Mouse (Mus musculus): ENCODE results near the gene Ptch2. TPM values are rescaled to one million over a fixed set of nuclear protein-coding genes. Genes with fewer than 3 reads are reported as not detected.

The Ptch2 gene
- polyA plus RNA-seq, 1 experiment, result 0.02 TPM

DNA sequence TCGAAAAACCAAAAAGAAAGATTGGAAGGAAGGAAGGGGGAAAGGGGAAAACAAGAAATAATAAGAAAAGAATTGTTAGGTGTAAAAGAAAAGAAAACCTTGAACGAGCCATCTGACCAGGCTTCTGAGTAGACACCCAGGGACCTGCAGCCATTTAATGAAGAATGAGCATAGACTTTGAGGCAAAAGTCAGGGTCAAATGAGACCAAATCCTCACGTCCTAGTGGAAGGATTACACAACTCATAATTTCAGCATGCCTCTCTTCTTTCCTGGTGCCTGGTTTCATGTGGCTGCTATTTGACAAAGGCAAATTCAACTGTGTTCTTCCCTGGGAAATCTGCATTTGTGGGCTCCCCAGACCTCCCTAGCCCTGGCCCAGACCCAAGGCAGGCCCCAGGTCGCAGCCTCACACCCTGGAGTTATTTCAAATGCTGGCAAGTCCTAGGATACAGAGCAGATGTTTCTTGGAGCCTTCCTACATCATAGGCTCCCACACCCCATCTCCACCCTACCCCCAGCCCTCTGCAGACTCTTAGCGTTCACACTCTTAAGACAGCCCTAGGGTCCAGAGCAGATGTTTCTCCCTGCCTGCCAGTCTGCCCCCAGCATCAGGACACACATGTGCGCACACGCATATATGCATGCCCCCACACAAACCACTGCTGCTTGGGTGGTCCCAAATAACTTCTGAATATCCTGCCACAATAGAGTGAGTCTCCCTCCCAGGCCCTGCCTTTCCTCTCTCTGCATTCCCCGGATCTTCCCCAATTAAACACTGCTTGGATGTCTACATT, 2.3 kb downstream of the Ptch2 start:
- H3K27me3 ChIP-seq (ENCODE audit: control insufficient read depth), result peaks cover 58% of the 10 kb centered on the region
- no peak for TF ChIP-seq GATA1 (IDR thresholded peaks at IDR 0.05; ENCODE audit: low read length)
- TF ChIP-seq TAL1 (IDR thresholded peaks at IDR 0.05; ENCODE audit: low read length), result no peak

GRCm38 (mm10) chr4:117098764-117099036, 2.8 kb downstream of the Ptch2 start:
- H3K4me3 ChIP-seq (replicated peaks), result no peak overlapping the region
- peaks cover 58% of the 10 kb centered on the region for H3K27me3 ChIP-seq (ENCODE audit: control insufficient read depth)
- no peaks in the 10 kb centered on the region for H3K36me3 ChIP-seq (ENCODE audit: control insufficient read depth)
- peaks cover 10% of the 10 kb centered on the region for H3K4me1 ChIP-seq (ENCODE audit: control insufficient read depth)
- TF ChIP-seq TAL1 (IDR thresholded peaks at IDR 0.05; ENCODE audit: low read length), result no peak
- no peak for TF ChIP-seq GATA1 (IDR thresholded peaks at IDR 0.05; ENCODE audit: low read length)
- no peaks in the 10 kb centered on the region; the same call in 1 of the 2 replicates for H3K9me3 ChIP-seq (ENCODE audit: control insufficient read depth, low read length)

More for the DNA sequence above, 2.3 kb downstream of the Ptch2 start:
- Histone ChIP-seq H3K36me3 (ENCODE audit: control insufficient read depth) (no peaks in the 10 kb centered on the region), H3K4me1 (ENCODE audit: control insufficient read depth) (peaks cover 10% of the 10 kb centered on the region), H3K4me3 (replicated peaks) (no peak overlapping the region), H3K9me3 (ENCODE audit: control insufficient read depth, low read length) (no peaks in the 10 kb centered on the region; the same call in 1 of the 2 replicates)

DNA sequence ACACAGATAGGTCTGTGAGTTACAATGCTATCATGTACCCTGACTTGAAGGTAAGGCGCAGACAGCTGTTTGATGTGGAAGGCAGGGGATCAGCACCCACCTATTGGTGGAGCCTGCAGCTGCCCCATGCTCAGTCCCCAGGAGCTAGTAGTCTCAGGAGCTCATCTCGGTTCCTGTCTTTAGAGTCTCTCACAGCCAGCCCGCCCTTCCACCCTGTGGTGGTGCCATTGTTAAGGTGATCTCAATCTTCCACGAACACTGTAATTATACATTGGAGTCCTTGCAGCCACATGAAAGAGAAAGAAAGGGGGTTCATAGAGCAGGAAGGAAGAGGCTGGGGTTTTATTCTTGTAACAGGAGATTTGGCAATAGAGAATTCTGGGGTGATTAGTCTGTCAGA, 4.2 kb downstream of the Ptch2 start:
- H3K36me3 ChIP-seq (ENCODE audit: control insufficient read depth), result no peaks in the 10 kb centered on the region
- peaks cover 10% of the 10 kb centered on the region for H3K4me1 ChIP-seq (ENCODE audit: control insufficient read depth)
- H3K27me3 ChIP-seq (ENCODE audit: control insufficient read depth), result peaks cover 49% of the 10 kb centered on the region
- H3K4me3 ChIP-seq (replicated peaks), result no peak overlapping the region
- no peaks in the 10 kb centered on the region; the same call in 1 of the 2 replicates for H3K9me3 ChIP-seq (ENCODE audit: control insufficient read depth, low read length)
- no peak for TF ChIP-seq GATA1 (IDR thresholded peaks at IDR 0.05; ENCODE audit: low read length)
- no peak for TF ChIP-seq TAL1 (IDR thresholded peaks at IDR 0.05; ENCODE audit: low read length)

DNA sequence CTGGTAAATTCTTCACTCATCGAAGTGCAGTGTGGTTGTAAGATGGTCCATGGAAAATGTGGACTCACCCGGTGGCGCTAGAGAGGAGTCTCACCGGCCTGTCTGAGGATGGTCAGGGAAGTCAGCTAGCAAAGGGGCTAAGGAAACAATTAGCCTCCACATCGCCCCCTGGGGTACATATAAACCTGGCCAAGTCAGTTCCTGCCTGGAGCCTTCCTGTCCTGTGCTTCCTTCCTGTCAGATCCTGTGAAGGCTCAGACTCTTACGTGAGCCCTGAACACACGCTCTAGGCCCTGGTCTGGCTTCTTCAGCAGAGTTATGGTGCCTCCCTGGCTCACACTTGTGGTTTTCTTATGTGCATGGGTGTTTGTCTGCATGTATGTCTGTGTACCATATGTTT, 5.3 kb downstream of the Ptch2 start:
- Histone ChIP-seq H3K27me3 (ENCODE audit: control insufficient read depth) (peaks cover 37% of the 10 kb centered on the region), H3K9me3 (ENCODE audit: control insufficient read depth, low read length) (no peaks in the 10 kb centered on the region; the same call in 1 of the 2 replicates), H3K4me1 (ENCODE audit: control insufficient read depth) (peaks cover under 1% of the 10 kb centered on the region), H3K4me3 (replicated peaks) (no peak overlapping the region), H3K36me3 (ENCODE audit: control insufficient read depth) (no peaks in the 10 kb centered on the region)
- TF ChIP-seq GATA1 (IDR thresholded peaks at IDR 0.05; ENCODE audit: low read length) (no peak), TAL1 (IDR thresholded peaks at IDR 0.05; ENCODE audit: low read length) (no peak)

DNA sequence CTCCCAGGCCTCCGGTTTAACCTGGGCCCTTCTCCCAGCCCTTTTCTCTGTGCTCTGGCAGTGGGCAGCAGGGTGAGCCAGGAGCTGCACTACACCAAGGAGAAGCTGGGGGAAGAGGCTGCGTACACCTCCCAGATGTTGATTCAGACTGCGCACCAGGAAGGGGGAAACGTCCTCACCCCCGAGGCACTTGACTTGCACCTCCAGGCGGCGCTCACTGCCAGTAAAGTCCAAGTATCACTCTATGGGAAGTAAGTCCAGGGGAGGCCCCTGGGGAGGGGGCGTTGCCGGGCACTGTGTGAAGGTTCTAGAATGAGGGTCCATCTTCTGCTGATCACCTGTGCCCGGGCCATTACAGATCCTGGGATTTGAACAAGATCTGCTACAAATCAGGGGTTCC, 8.8 kb downstream of the Ptch2 start:
- Histone ChIP-seq H3K36me3 (ENCODE audit: control insufficient read depth) (no peaks in the 10 kb centered on the region), H3K27me3 (ENCODE audit: control insufficient read depth) (peaks cover 6% of the 10 kb centered on the region)

DNA sequence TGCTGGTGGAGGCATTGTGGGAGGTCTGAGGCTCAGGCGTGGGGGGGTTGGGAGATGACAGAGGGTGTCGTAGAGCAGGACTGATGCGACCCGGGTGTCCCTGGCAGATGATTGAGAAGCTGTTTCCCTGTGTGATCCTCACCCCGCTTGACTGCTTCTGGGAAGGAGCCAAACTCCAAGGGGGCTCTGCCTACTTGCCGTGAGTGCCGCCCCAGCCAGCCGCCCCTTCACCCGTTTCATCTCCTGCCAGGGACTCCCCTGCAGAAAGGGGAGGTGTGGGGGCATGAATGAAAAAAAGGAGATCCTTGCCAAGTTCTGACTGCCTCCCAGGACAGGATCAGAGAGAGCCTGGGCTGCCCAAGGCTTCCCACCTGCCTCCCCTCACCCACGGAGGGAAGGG, 9.3 kb downstream of the Ptch2 start:
- Histone ChIP-seq H3K27me3 (ENCODE audit: control insufficient read depth) (peaks cover 3% of the 10 kb centered on the region; the same call in 1 of the 2 replicates), H3K4me1 (ENCODE audit: control insufficient read depth) (no peaks in the 10 kb centered on the region; the same call in 1 of the 2 replicates), H3K9me3 (ENCODE audit: control insufficient read depth, low read length) (no peaks in the 10 kb centered on the region), H3K36me3 (ENCODE audit: control insufficient read depth) (no peaks in the 10 kb centered on the region), H3K4me3 (replicated peaks) (no peak overlapping the region)
- TF ChIP-seq TAL1 (IDR thresholded peaks at IDR 0.05; ENCODE audit: low read length) (no peak), GATA1 (IDR thresholded peaks at IDR 0.05; ENCODE audit: low read length) (no peak)

More for the DNA sequence above, 8.8 kb downstream of the Ptch2 start:
- H3K4me3 ChIP-seq (replicated peaks), result no peak overlapping the region
- H3K4me1 ChIP-seq (ENCODE audit: control insufficient read depth), result no peaks in the 10 kb centered on the region; the same call in 1 of the 2 replicates
- TF ChIP-seq TAL1 (IDR thresholded peaks at IDR 0.05; ENCODE audit: low read length) (no peak), GATA1 (IDR thresholded peaks at IDR 0.05; ENCODE audit: low read length) (no peak)
- no peaks in the 10 kb centered on the region for H3K9me3 ChIP-seq (ENCODE audit: control insufficient read depth, low read length)

DNA sequence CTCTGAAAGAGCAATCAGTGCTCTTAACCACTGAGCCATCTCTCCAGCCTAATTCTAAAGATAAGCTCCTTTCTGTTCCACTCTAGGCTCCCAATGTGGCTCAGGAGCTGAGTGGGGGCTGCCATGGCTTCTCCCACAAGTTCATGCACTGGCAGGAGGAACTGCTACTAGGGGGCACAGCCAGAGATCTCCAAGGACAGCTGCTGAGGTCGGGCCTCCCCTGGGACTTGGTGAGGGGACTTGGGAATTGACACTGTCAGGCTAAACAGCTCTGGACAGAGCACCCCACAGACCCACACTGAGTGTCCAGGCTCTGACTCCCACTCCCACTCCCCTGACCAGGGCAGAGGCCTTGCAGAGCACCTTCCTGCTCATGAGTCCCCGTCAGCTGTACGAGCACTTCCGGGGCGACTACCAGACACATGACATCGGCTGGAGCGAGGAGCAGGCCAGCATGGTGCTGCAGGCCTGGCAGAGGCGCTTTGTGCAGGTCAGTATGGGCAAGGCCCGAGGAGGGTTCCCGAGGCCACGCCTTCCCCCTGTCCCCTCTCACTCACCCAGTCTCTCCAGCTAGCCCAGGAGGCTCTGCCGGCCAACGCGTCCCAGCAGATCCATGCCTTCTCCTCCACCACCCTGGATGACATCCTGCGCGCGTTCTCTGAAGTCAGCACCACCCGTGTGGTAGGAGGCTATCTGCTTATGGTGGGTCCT, 12.1 kb downstream of the Ptch2 start:
- no peak overlapping the region for H3K4me3 ChIP-seq (replicated peaks)
- no peaks in the 10 kb centered on the region for H3K9me3 ChIP-seq (ENCODE audit: control insufficient read depth, low read length)
- no peaks in the 10 kb centered on the region for H3K36me3 ChIP-seq (ENCODE audit: control insufficient read depth)
- no peaks in the 10 kb centered on the region; the same call in 1 of the 2 replicates for H3K4me1 ChIP-seq (ENCODE audit: control insufficient read depth)
- peaks cover 3% of the 10 kb centered on the region; the same call in 1 of the 2 replicates for H3K27me3 ChIP-seq (ENCODE audit: control insufficient read depth)
- no peak for TF ChIP-seq GATA1 (IDR thresholded peaks at IDR 0.05; ENCODE audit: low read length)
- no peak for TF ChIP-seq TAL1 (IDR thresholded peaks at IDR 0.05; ENCODE audit: low read length)

DNA sequence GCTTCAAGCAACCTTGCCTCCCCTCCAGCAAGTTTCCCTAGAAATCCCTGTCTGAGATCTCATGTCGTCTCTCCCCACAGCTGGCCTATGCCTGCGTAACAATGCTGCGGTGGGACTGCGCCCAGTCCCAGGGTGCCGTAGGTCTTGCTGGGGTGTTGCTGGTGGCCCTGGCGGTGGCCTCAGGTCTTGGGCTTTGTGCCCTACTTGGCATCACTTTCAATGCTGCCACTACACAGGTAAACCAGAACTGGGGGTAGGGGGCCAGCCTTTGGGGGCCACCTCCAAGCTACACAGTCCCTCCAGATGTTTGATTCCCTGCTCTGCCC, 12.6 kb downstream of the Ptch2 start:
- Histone ChIP-seq H3K27me3 (ENCODE audit: control insufficient read depth) (peaks cover 3% of the 10 kb centered on the region; the same call in 1 of the 2 replicates), H3K4me1 (ENCODE audit: control insufficient read depth) (no peaks in the 10 kb centered on the region; the same call in 1 of the 2 replicates), H3K9me3 (ENCODE audit: control insufficient read depth, low read length) (no peaks in the 10 kb centered on the region), H3K36me3 (ENCODE audit: control insufficient read depth) (no peaks in the 10 kb centered on the region), H3K4me3 (replicated peaks) (no peak overlapping the region)
- no peak for TF ChIP-seq TAL1 (IDR thresholded peaks at IDR 0.05; ENCODE audit: low read length)

DNA sequence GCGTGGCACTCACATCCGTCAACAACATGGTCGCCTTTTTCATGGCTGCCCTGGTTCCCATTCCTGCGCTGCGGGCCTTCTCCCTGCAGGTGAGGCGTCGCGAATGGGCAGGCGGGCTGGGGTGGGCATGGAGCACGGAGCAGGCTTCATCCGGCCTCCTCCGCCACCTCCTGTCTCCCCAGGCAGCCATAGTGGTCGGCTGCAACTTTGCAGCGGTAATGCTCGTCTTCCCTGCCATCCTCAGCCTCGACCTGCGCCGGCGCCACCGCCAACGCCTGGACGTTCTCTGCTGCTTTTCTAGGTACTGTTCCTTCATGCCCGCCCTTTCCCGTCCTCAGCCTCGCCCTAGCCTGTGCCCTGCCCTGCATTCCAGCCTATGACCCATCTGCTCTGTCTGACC, 13.5 kb downstream of the Ptch2 start:
- Histone ChIP-seq H3K36me3 (ENCODE audit: control insufficient read depth) (no peaks in the 10 kb centered on the region), H3K27me3 (ENCODE audit: control insufficient read depth) (no peaks in the 10 kb centered on the region), H3K9me3 (ENCODE audit: control insufficient read depth, low read length) (no peaks in the 10 kb centered on the region), H3K4me1 (ENCODE audit: control insufficient read depth) (no peaks in the 10 kb centered on the region; the same call in 1 of the 2 replicates), H3K4me3 (replicated peaks) (no peak overlapping the region)
- no peak for TF ChIP-seq TAL1 (IDR thresholded peaks at IDR 0.05; ENCODE audit: low read length)
- no peak for TF ChIP-seq GATA1 (IDR thresholded peaks at IDR 0.05; ENCODE audit: low read length)

Data from erythroblast, embryonic 14.5 days (primary cell).